In genomic region chr5:110948476-110949399, GRCm38 (mm10) we compare ENCODE assay signal across 15 mouse cellular contexts.
DNase-seq lines count a peak whose midpoint lies in the region; ATAC-seq lines count a peak whose summit lies in the region.
"Had no signal": no experiment of that assay in that cellular context is flagged by ENCODE, and none has a peak within 500 bp of the region (broad histone marks: within the 10 kb centered on the region; RNA-seq: fewer than 3 reads in every experiment).

No protein-coding gene starts in this region.

- H3K9me3 ChIP-seq in heart, embryonic 10.5 days = no peaks in the 10 kb centered on the region
- no peaks in the 10 kb centered on the region for H3K9me3 ChIP-seq in neural tube, embryonic 13.5 days
- H3K9me3 ChIP-seq in hindbrain, embryonic 16.5 days (ENCODE audit: control insufficient read depth, low read length) = no peaks in the 10 kb centered on the region
- H3K9me3 ChIP-seq: embryonic facial prominence, embryonic 13.5 days; liver, embryonic 13.5 days had no signal

- intact Hi-C loops in heart, postnatal 14 days (cut with DNase I) = no loop called here

- H3K27me3 ChIP-seq in heart, embryonic 10.5 days (ENCODE audit: insufficient read depth, poor library complexity, severe bottlenecking) = peaks cover 28% of the 10 kb centered on the region; the same call in 1 of the 2 replicates
- no peaks in the 10 kb centered on the region for H3K27me3 ChIP-seq in neural tube, embryonic 13.5 days
- no peaks in the 10 kb centered on the region for H3K27me3 ChIP-seq in hindbrain, embryonic 16.5 days (replicated peaks; ENCODE audit: control insufficient read depth, insufficient read depth, low read length)
- H3K27me3 ChIP-seq: embryonic facial prominence, embryonic 13.5 days; liver, embryonic 13.5 days had no signal

- 0 out of 2 replicates have a peak, but pooled peaks have one; percentile 27 for ATAC-seq in neural tube, embryonic 13.5 days (ENCODE audit: low read depth)
- peak; percentile 72 for ATAC-seq in hindbrain, embryonic 16.5 days

- H3K9ac ChIP-seq in neural tube, embryonic 13.5 days = no peak overlapping the region
- peak overlapping the region; percentile 7; the same call in 1 of the 2 replicates for H3K9ac ChIP-seq in hindbrain, embryonic 16.5 days (ENCODE audit: low read depth, low read length)
- H3K9ac ChIP-seq: embryonic facial prominence, embryonic 13.5 days; liver, embryonic 13.5 days had no signal

- no peak overlapping the region for H3K27ac ChIP-seq in heart, embryonic 10.5 days
- H3K27ac ChIP-seq in neural tube, embryonic 13.5 days (replicated peaks) = 0 out of 2 replicates have a peak overlapping the region, but pooled peaks have one; percentile 2
- no peak overlapping the region for H3K27ac ChIP-seq in hindbrain, embryonic 16.5 days (ENCODE audit: low read depth, low read length)
- H3K27ac ChIP-seq: embryonic facial prominence, embryonic 13.5 days; kidney, postnatal 0 days; layer of hippocampus, adult 2 months; liver, embryonic 13.5 days had no signal

- 47% methylated on average over 12 of the region's 12 CpGs for WGBS in heart, embryonic 10.5 days
- WGBS in neural tube, embryonic 13.5 days = 61% methylated on average over 12 of the region's 12 CpGs
- WGBS in hindbrain, embryonic 16.5 days = 46% methylated on average over 12 of the region's 12 CpGs

- H3K4me1 ChIP-seq in heart, embryonic 10.5 days = peaks cover 10% of the 10 kb centered on the region
- peaks cover 11% of the 10 kb centered on the region for H3K4me1 ChIP-seq in neural tube, embryonic 13.5 days (replicated peaks)
- H3K4me1 ChIP-seq in hindbrain, embryonic 16.5 days (ENCODE audit: control insufficient read depth, insufficient read depth, low read depth, low read length) = no peaks in the 10 kb centered on the region
- H3K4me1 ChIP-seq: liver, embryonic 13.5 days had no signal

- DNase-seq in heart, embryonic 10.5 days (ENCODE audit: low spot score) = no peak
- DNase-seq in heart, postnatal 14 days = no peak
- DNase-seq in neural tube, embryonic 10.5 days (ENCODE audit: extremely low spot score, low spot score) = no peak
- peak; percentile 59 for DNase-seq in retina, postnatal 1 day
- DNase-seq in embryo, embryonic 10 days (ENCODE audit: low spot score) = no peak
- no peak for DNase-seq in frontal cortex, postnatal 10 days (ENCODE audit: low spot score in 2 of 2)
- DNase-seq: B cell, adult 2 months; cerebellum, adult 11-12 months; gastrocnemius, postnatal 36 days; liver, embryonic 13.5 days had no signal

- 0 out of 2 replicates have a peak overlapping the region, but pooled peaks have one; percentile 24 for H3K4me3 ChIP-seq in heart, embryonic 10.5 days
- no peak overlapping the region for H3K4me3 ChIP-seq in neural tube, embryonic 13.5 days
- no peak overlapping the region for H3K4me3 ChIP-seq in hindbrain, embryonic 16.5 days (ENCODE audit: low read length)
- H3K4me3 ChIP-seq: embryonic facial prominence, embryonic 13.5 days; layer of hippocampus, adult 2 months; liver, embryonic 13.5 days had no signal

- no peaks in the 10 kb centered on the region for H3K36me3 ChIP-seq in heart, embryonic 10.5 days
- H3K36me3 ChIP-seq in neural tube, embryonic 13.5 days = no peaks in the 10 kb centered on the region
- no peaks in the 10 kb centered on the region for H3K36me3 ChIP-seq in hindbrain, embryonic 16.5 days (ENCODE audit: control insufficient read depth, insufficient read depth, low read length)
- H3K36me3 ChIP-seq: embryonic facial prominence, embryonic 13.5 days; liver, embryonic 13.5 days had no signal

- no peak overlapping the region for H3K4me2 ChIP-seq in neural tube, embryonic 13.5 days
- no peak overlapping the region for H3K4me2 ChIP-seq in hindbrain, embryonic 16.5 days (ENCODE audit: low read length)
- H3K4me2 ChIP-seq: embryonic facial prominence, embryonic 13.5 days; liver, embryonic 13.5 days had no signal
